Mouse (Mus musculus) forebrain, embryonic 15.5 days (tissue): ENCODE data around the gene Oprd1. TPM values are rescaled to one million over a fixed set of nuclear protein-coding genes. Genes with fewer than 3 reads are reported as not detected.
A peak's percentile ranks its signal among the peaks of the same experiment; 100 is the strongest.

Experiments
- ATAC-seq: fragments of 200-750 bp; cut with Nextera tagmentation; replicated peaks from 2 replicates; pipeline ENCODE4 v1.8.0; 2017; ENCODE audit warnings: mild to moderate bottlenecking, moderate TSS enrichment, moderate library complexity
- H3K27ac ChIP-seq: fragments of 300-500 bp; sonication (generic); replicated peaks from 2 replicates; pipeline ENCODE4 v1.5.1; 2015; ENCODE audit warnings: mild to moderate bottlenecking, inconsistent platforms
- H3K27me3 ChIP-seq: fragments of 300-500 bp; sonication (generic); 2 replicates; pipeline ENCODE4 v1.6.1; 2015; ENCODE audit warnings: inconsistent platforms
- H3K36me3 ChIP-seq: fragments of 300-500 bp; sonication (generic); 2 replicates; pipeline ENCODE4 v1.6.1; 2015; ENCODE audit warnings: mild to moderate bottlenecking, inconsistent platforms
- H3K4me1 ChIP-seq: fragments of 300-500 bp; sonication (generic); 2 replicates; pipeline ENCODE4 v1.6.1; 2015; ENCODE audit warnings: inconsistent platforms
- H3K4me2 ChIP-seq: fragments of 300-500 bp; sonication (generic); replicated peaks from 2 replicates; pipeline ENCODE4 v1.6.1; 2015; ENCODE audit warnings: mild to moderate bottlenecking, inconsistent platforms
- H3K4me3 ChIP-seq: fragments of 300-500 bp; sonication (generic); 2 replicates; pipeline ENCODE4 v1.5.1; 2015; ENCODE audit warnings: mild to moderate bottlenecking, inconsistent platforms
- H3K9ac ChIP-seq: fragments of 300-500 bp; sonication (generic); replicated peaks from 2 replicates; pipeline ENCODE4 v1.6.1; 2015; ENCODE audit warnings: mild to moderate bottlenecking, inconsistent platforms
- H3K9me3 ChIP-seq: fragments of 300-500 bp; sonication (generic); 2 replicates; pipeline ENCODE4 v1.6.1; 2016; ENCODE audit warnings: inconsistent platforms
- WGBS: fragments of 180-500 bp; shearing (Covaris S2); methylation state at CpG from one replicate; pipeline ENCODE4 v1.1.7; 2015; ENCODE audit warnings: mixed read lengths; 5-methylcytosine and 5-hydroxymethylcytosine counted together
- polyA plus RNA-seq: library from polyadenylated mRNA; unstranded; fragments of >200 nt; fragmentation: Nextera tagmentation; extraction: Ambion mirVana; gene quantifications from 2 replicates; pipeline ENCODE4 v1.2.1, GENCODE M21; 2015

Gene Oprd1
- polyA plus RNA-seq = 0.11 and 0.17 TPM in 2 replicates

- Histone ChIP-seq H3K4me2 (peak within 1 kb of the TSS; percentile 68), H3K4me3 (peak within 1 kb of the TSS; percentile 42), H3K27ac (no peak within 1 kb of the TSS), H3K9me3 (no peaks in the 10 kb centered on the region), H3K27me3 (peaks cover 46% of the 10 kb centered on the region), H3K9ac (peak within 1 kb of the TSS; percentile 30; the same call in 1 of the 2 replicates), H3K4me1 (peaks cover 8% of the 10 kb centered on the region; the same call in 1 of the 2 replicates), H3K36me3 (no peaks in the 10 kb centered on the region)
- 1% methylated on average over 74 of the region's 89 CpGs for WGBS
- ATAC-seq = no peak
Measured at GRCm38 (mm10) chr4:132144080-132144841, at the start of gene Oprd1. Oprd1 (minus strand) TSS chr4:132144486.

- H3K36me3 ChIP-seq = peaks cover 24% of the 10 kb centered on the region
- WGBS = 93% methylated on average over 2 of the region's 2 CpGs
- no peak overlapping the region for H3K4me2 ChIP-seq
- H3K4me3 ChIP-seq = no peak overlapping the region
- H3K9me3 ChIP-seq = no peaks in the 10 kb centered on the region
- no peaks in the 10 kb centered on the region for H3K27me3 ChIP-seq
- no peak overlapping the region for H3K9ac ChIP-seq
- H3K4me1 ChIP-seq = 0 out of 2 replicates have a peak, but pooled peaks cover 4% of the 10 kb centered on the region
- no peak for ATAC-seq
- no peak overlapping the region for H3K27ac ChIP-seq
Measured at GRCm38 (mm10) chr4:132187826-132188401, 43.6 kb upstream of the Oprd1 start.

GRCm38 (mm10) chr4:132183162-132183561 lies 38.9 kb upstream of the Oprd1 start:
- no peak for ATAC-seq
- H3K4me1 ChIP-seq = no peaks in the 10 kb centered on the region
- no peak overlapping the region for H3K4me2 ChIP-seq
- no peak overlapping the region for H3K4me3 ChIP-seq
- H3K9ac ChIP-seq = no peak overlapping the region
- WGBS = 91% methylated on average over 3 of the region's 3 CpGs
- peaks cover 34% of the 10 kb centered on the region for H3K36me3 ChIP-seq
- no peaks in the 10 kb centered on the region for H3K9me3 ChIP-seq
- no peaks in the 10 kb centered on the region for H3K27me3 ChIP-seq
- H3K27ac ChIP-seq = no peak overlapping the region

GRCm38 (mm10) chr4:132181721-132182658 lies 37.7 kb upstream of the Oprd1 start:
- H3K4me1 ChIP-seq = no peaks in the 10 kb centered on the region
- H3K4me3 ChIP-seq = no peak overlapping the region
- ATAC-seq = no peak
- H3K36me3 ChIP-seq = peaks cover 34% of the 10 kb centered on the region
- H3K9ac ChIP-seq = no peak overlapping the region
- no peak overlapping the region for H3K4me2 ChIP-seq
- H3K9me3 ChIP-seq = no peaks in the 10 kb centered on the region
- WGBS = 72% methylated on average over 22 of the region's 22 CpGs
- H3K27ac ChIP-seq = no peak overlapping the region
- no peaks in the 10 kb centered on the region for H3K27me3 ChIP-seq

- no peak for ATAC-seq
- peaks cover 28% of the 10 kb centered on the region for H3K36me3 ChIP-seq
- no peaks in the 10 kb centered on the region for H3K9me3 ChIP-seq
- no peak overlapping the region for H3K9ac ChIP-seq
- 72% methylated on average over 9 of the region's 9 CpGs for WGBS
- no peaks in the 10 kb centered on the region for H3K27me3 ChIP-seq
- H3K4me3 ChIP-seq = no peak overlapping the region
- no peaks in the 10 kb centered on the region for H3K4me1 ChIP-seq
- H3K4me2 ChIP-seq = no peak overlapping the region
- no peak overlapping the region for H3K27ac ChIP-seq
Measured at GRCm38 (mm10) chr4:132180710-132181109, 36.4 kb upstream of the Oprd1 start.

GRCm38 (mm10) chr4:132178630-132179059 lies 34.4 kb upstream of the Oprd1 start:
- no peaks in the 10 kb centered on the region for H3K27me3 ChIP-seq
- H3K4me2 ChIP-seq = no peak overlapping the region
- H3K4me3 ChIP-seq = no peak overlapping the region
- H3K36me3 ChIP-seq = peaks cover 13% of the 10 kb centered on the region; the same call in 1 of the 2 replicates
- no peak overlapping the region for H3K27ac ChIP-seq
- peak; percentile 87 for ATAC-seq
- no peaks in the 10 kb centered on the region for H3K9me3 ChIP-seq
- WGBS = 9% methylated on average over 10 of the region's 10 CpGs
- no peak overlapping the region for H3K9ac ChIP-seq
- H3K4me1 ChIP-seq = no peaks in the 10 kb centered on the region

GRCm38 (mm10) chr4:132176474-132176873 lies 32.2 kb upstream of the Oprd1 start:
- Histone ChIP-seq H3K27ac (no peak overlapping the region), H3K4me2 (no peak overlapping the region), H3K9me3 (no peaks in the 10 kb centered on the region), H3K4me3 (no peak overlapping the region), H3K36me3 (peaks cover 5% of the 10 kb centered on the region; the same call in 1 of the 2 replicates), H3K4me1 (no peaks in the 10 kb centered on the region), H3K9ac (no peak overlapping the region), H3K27me3 (no peaks in the 10 kb centered on the region)
- ATAC-seq = no peak
- 46% methylated on average over 10 of the region's 10 CpGs for WGBS

GRCm38 (mm10) chr4:132170891-132171290 lies 26.6 kb upstream of the Oprd1 start:
- no peaks in the 10 kb centered on the region for H3K36me3 ChIP-seq
- H3K9me3 ChIP-seq = no peaks in the 10 kb centered on the region
- no peak overlapping the region for H3K9ac ChIP-seq
- ATAC-seq = no peak
- no peaks in the 10 kb centered on the region for H3K4me1 ChIP-seq
- 26% methylated on average over 7 of the region's 7 CpGs for WGBS
- H3K27ac ChIP-seq = no peak overlapping the region
- H3K4me3 ChIP-seq = no peak overlapping the region
- no peak overlapping the region for H3K4me2 ChIP-seq
- no peaks in the 10 kb centered on the region for H3K27me3 ChIP-seq

GRCm38 (mm10) chr4:132169761-132170160 lies 25.5 kb upstream of the Oprd1 start:
- no peaks in the 10 kb centered on the region for H3K27me3 ChIP-seq
- no peak overlapping the region for H3K9ac ChIP-seq
- no peaks in the 10 kb centered on the region for H3K36me3 ChIP-seq
- H3K4me2 ChIP-seq = no peak overlapping the region
- H3K4me1 ChIP-seq = no peaks in the 10 kb centered on the region
- no peak for ATAC-seq
- H3K27ac ChIP-seq = no peak overlapping the region
- WGBS = 90% methylated on average over 5 of the region's 5 CpGs
- no peaks in the 10 kb centered on the region for H3K9me3 ChIP-seq
- no peak overlapping the region for H3K4me3 ChIP-seq

GRCm38 (mm10) chr4:132169271-132169670 lies 25.0 kb upstream of the Oprd1 start:
- WGBS = 93% methylated on average over 3 of the region's 3 CpGs
- ATAC-seq = no peak
- no peaks in the 10 kb centered on the region for H3K9me3 ChIP-seq
- no peak overlapping the region for H3K9ac ChIP-seq
- no peaks in the 10 kb centered on the region for H3K27me3 ChIP-seq
- no peaks in the 10 kb centered on the region for H3K4me1 ChIP-seq
- H3K27ac ChIP-seq = no peak overlapping the region
- no peaks in the 10 kb centered on the region for H3K36me3 ChIP-seq
- H3K4me2 ChIP-seq = no peak overlapping the region
- H3K4me3 ChIP-seq = no peak overlapping the region

- Histone ChIP-seq H3K36me3 (no peaks in the 10 kb centered on the region), H3K27ac (no peak overlapping the region), H3K9ac (no peak overlapping the region), H3K4me3 (no peak overlapping the region), H3K27me3 (no peaks in the 10 kb centered on the region), H3K4me1 (no peaks in the 10 kb centered on the region), H3K4me2 (no peak overlapping the region), H3K9me3 (no peaks in the 10 kb centered on the region)
- 83% methylated on average over 3 of the region's 3 CpGs for WGBS
- ATAC-seq = no peak
Measured at GRCm38 (mm10) chr4:132167436-132167835, 23.1 kb upstream of the Oprd1 start.
